Mouse (Mus musculus) small intestine, adult 2 months (tissue): Measurements from ENCODE around the gene Cadm3. TPM values are rescaled to one million over a fixed set of nuclear protein-coding genes. Genes with fewer than 3 reads are reported as not detected.

Experiments used
- H3K27ac ChIP-seq: fragments of 200-500 bp; 2 replicates; pipeline ENCODE4 v1.5.1; 2012; ENCODE audit warnings: low read depth, low read length, control low read depth, inconsistent platforms; ENCODE audit not compliant: insufficient read depth
- H3K27me3 ChIP-seq: fragments of 200-500 bp; 2 replicates; pipeline ENCODE4 v1.6.1; 2012; ENCODE audit warnings: mild to moderate bottlenecking, moderate library complexity, low read length, inconsistent platforms; ENCODE audit not compliant: control insufficient read depth, insufficient read depth
- H3K36me3 ChIP-seq: fragments of 200-500 bp; 2 replicates; pipeline ENCODE4 v1.6.1; 2012; ENCODE audit warnings: mild to moderate bottlenecking, low read length, control low read depth, inconsistent platforms; ENCODE audit not compliant: control insufficient read depth, insufficient read depth
- H3K4me1 ChIP-seq: fragments of 200-500 bp; 2 replicates; pipeline ENCODE4 v1.6.1; 2012; ENCODE audit warnings: low read length, inconsistent platforms, mixed read lengths; ENCODE audit not compliant: control insufficient read depth, insufficient read depth, insufficient read length
- H3K4me3 ChIP-seq: fragments of 200-500 bp; 2 replicates; pipeline ENCODE4 v1.5.1; 2012; ENCODE audit warnings: low read depth, mild to moderate bottlenecking, control low read depth, inconsistent platforms, low read length, moderate library complexity
- CTCF ChIP-seq: fragments of 200-500 bp; IDR thresholded peaks from 2 replicates; pipeline ENCODE4 v1.5.1; 2012; ENCODE audit warnings: low read depth, mild to moderate bottlenecking, control low read depth, inconsistent platforms, low read length, moderate library complexity, mixed read lengths; ENCODE audit not compliant: insufficient replicate concordance, insufficient read length; ENCODE audit errors: extremely low read depth
- POLR2A ChIP-seq: fragments of 200-500 bp; IDR thresholded peaks from 2 replicates; pipeline ENCODE4 v1.6.1; 2012; ENCODE audit warnings: low read depth, mild to moderate bottlenecking, control low read depth, inconsistent platforms, low read length, moderate library complexity
- WGBS: fragments of 180-500 bp; shearing (Covaris S2); methylation state at CpG from one replicate; pipeline ENCODE4 v1.1.7; 2018; 5-methylcytosine and 5-hydroxymethylcytosine counted together
- polyA plus RNA-seq: library from polyadenylated mRNA; depleted of rRNA; stranded (reverse); fragments of >200 nt; gene quantifications from 2 replicates; pipeline ENCODE4 v1.2.3, GENCODE M21; 2012

The Cadm3 gene
- polyA plus RNA-seq, 1 experiment = 4.9 TPM

GRCm38 (mm10) chr1:173329185-173329584 lies 38.3 kb downstream of the Cadm3 start:
- H3K4me1 ChIP-seq = no peaks in the 10 kb centered on the region
- no peaks in the 10 kb centered on the region for H3K27me3 ChIP-seq
- no peak overlapping the region for H3K27ac ChIP-seq
- TF ChIP-seq POLR2A (no peak), CTCF (no peak)
- H3K36me3 ChIP-seq = no peaks in the 10 kb centered on the region
- no peak overlapping the region for H3K4me3 ChIP-seq
- WGBS = 28% methylated on average over 4 of the region's 4 CpGs

GRCm38 (mm10) chr1:173328446-173328845 lies 39.0 kb downstream of the Cadm3 start:
- 70% methylated on average over 8 of the region's 8 CpGs for WGBS
- TF ChIP-seq CTCF (no peak), POLR2A (no peak)
- H3K27me3 ChIP-seq = no peaks in the 10 kb centered on the region
- no peak overlapping the region for H3K27ac ChIP-seq
- H3K4me1 ChIP-seq = no peaks in the 10 kb centered on the region
- no peak overlapping the region for H3K4me3 ChIP-seq
- H3K36me3 ChIP-seq = no peaks in the 10 kb centered on the region

- TF ChIP-seq CTCF (no peak), POLR2A (no peak)
- H3K36me3 ChIP-seq = no peaks in the 10 kb centered on the region
- H3K4me1 ChIP-seq = no peaks in the 10 kb centered on the region
- WGBS = 31% methylated on average over 1 of the region's 1 CpGs
- no peak overlapping the region for H3K27ac ChIP-seq
- H3K4me3 ChIP-seq = no peak overlapping the region
- H3K27me3 ChIP-seq = no peaks in the 10 kb centered on the region
Measured at GRCm38 (mm10) chr1:173326552-173326951, 40.9 kb downstream of the Cadm3 start.

GRCm38 (mm10) chr1:173325395-173325794 lies 42.1 kb downstream of the Cadm3 start:
- H3K4me3 ChIP-seq = no peak overlapping the region
- H3K4me1 ChIP-seq = no peaks in the 10 kb centered on the region
- no peaks in the 10 kb centered on the region for H3K36me3 ChIP-seq
- WGBS = 89% methylated on average over 1 of the region's 1 CpGs
- H3K27me3 ChIP-seq = no peaks in the 10 kb centered on the region
- no peak for TF ChIP-seq CTCF
- H3K27ac ChIP-seq = no peak overlapping the region

- Histone ChIP-seq H3K4me3 (no peak overlapping the region), H3K4me1 (no peaks in the 10 kb centered on the region), H3K27ac (no peak overlapping the region), H3K36me3 (no peaks in the 10 kb centered on the region), H3K27me3 (no peaks in the 10 kb centered on the region)
- TF ChIP-seq POLR2A (no peak), CTCF (no peak)
- 61% methylated on average over 4 of the region's 4 CpGs for WGBS
Measured at GRCm38 (mm10) chr1:173324961-173325360, 42.5 kb downstream of the Cadm3 start.

GRCm38 (mm10) chr1:173323839-173324585 lies 43.5 kb downstream of the Cadm3 start:
- Histone ChIP-seq H3K27me3 (no peaks in the 10 kb centered on the region), H3K4me3 (no peak overlapping the region), H3K36me3 (no peaks in the 10 kb centered on the region), H3K27ac (no peak overlapping the region), H3K4me1 (no peaks in the 10 kb centered on the region)
- peak; percentile 55; the same call in 1 of the 2 replicates for TF ChIP-seq CTCF
- TF ChIP-seq POLR2A = no peak
- WGBS = 22% methylated on average over 5 of the region's 5 CpGs

GRCm38 (mm10) chr1:173322249-173322627 lies 45.3 kb downstream of the Cadm3 start:
- WGBS = 60% methylated on average over 6 of the region's 6 CpGs
- no peak for TF ChIP-seq POLR2A
- no peak for TF ChIP-seq CTCF
- Histone ChIP-seq H3K27ac (no peak overlapping the region), H3K4me1 (no peaks in the 10 kb centered on the region), H3K4me3 (no peak overlapping the region), H3K27me3 (no peaks in the 10 kb centered on the region), H3K36me3 (no peaks in the 10 kb centered on the region)
